Mouse (Mus musculus) kidney, embryonic 15.5 days (tissue): Measurements from ENCODE around the gene Klhl12. TPM values are rescaled to one million over a fixed set of nuclear protein-coding genes. Genes with fewer than 3 reads are reported as not detected.
"Not testable (repeated sequence)": the region's sequence is repeated elsewhere in the genome, so short reads cannot be mapped to it uniquely, and the experiment has no call there.

Experiments used
- ATAC-seq: fragments of 200-750 bp; cut with Nextera tagmentation; replicated peaks from 2 replicates; pipeline ENCODE4 v1.8.0; 2017; ENCODE audit warnings: moderate TSS enrichment; ENCODE audit not compliant: low FRiP score
- H3K27ac ChIP-seq: fragments of 300-500 bp; sonication (generic); 2 replicates; pipeline ENCODE4 v1.5.1; 2015; ENCODE audit warnings: mild to moderate bottlenecking, inconsistent platforms
- H3K27me3 ChIP-seq: fragments of 300-500 bp; sonication (generic); 2 replicates; pipeline ENCODE4 v1.6.1; 2015; ENCODE audit warnings: inconsistent platforms
- H3K36me3 ChIP-seq: fragments of 300-500 bp; sonication (generic); 2 replicates; pipeline ENCODE4 v1.6.1; 2015; ENCODE audit warnings: inconsistent platforms
- H3K4me1 ChIP-seq: fragments of 300-500 bp; sonication (generic); 2 replicates; pipeline ENCODE4 v1.6.1; 2015; ENCODE audit warnings: inconsistent platforms
- H3K4me2 ChIP-seq: fragments of 300-500 bp; sonication (generic); 2 replicates; pipeline ENCODE4 v1.6.1; 2015; ENCODE audit warnings: moderate library complexity, mild to moderate bottlenecking, inconsistent platforms
- H3K4me3 ChIP-seq: fragments of 300-500 bp; sonication (generic); replicated peaks from 2 replicates; pipeline ENCODE4 v1.5.1; 2015; ENCODE audit warnings: mild to moderate bottlenecking, inconsistent platforms
- H3K9ac ChIP-seq: fragments of 300-500 bp; sonication (generic); 2 replicates; pipeline ENCODE4 v1.6.1; 2015; ENCODE audit warnings: mild to moderate bottlenecking, inconsistent platforms
- H3K9me3 ChIP-seq: fragments of 300-500 bp; sonication (generic); replicated peaks from 2 replicates; pipeline ENCODE4 v1.6.1; 2016; ENCODE audit warnings: inconsistent platforms
- WGBS: fragments of 180-500 bp; shearing (Covaris S2); methylation state at CpG from one replicate; pipeline ENCODE4 v1.1.7; 2015; ENCODE audit warnings: mixed read lengths; 5-methylcytosine and 5-hydroxymethylcytosine counted together
- polyA plus RNA-seq: library from polyadenylated mRNA; unstranded; fragments of >200 nt; fragmentation: Nextera tagmentation; extraction: Ambion mirVana; gene quantifications from 2 replicates; pipeline ENCODE4 v1.2.1, GENCODE M21; 2015

Klhl12 gene
- polyA plus RNA-seq, 1 experiment from 2014 or later = 31.3 TPM

DNA sequence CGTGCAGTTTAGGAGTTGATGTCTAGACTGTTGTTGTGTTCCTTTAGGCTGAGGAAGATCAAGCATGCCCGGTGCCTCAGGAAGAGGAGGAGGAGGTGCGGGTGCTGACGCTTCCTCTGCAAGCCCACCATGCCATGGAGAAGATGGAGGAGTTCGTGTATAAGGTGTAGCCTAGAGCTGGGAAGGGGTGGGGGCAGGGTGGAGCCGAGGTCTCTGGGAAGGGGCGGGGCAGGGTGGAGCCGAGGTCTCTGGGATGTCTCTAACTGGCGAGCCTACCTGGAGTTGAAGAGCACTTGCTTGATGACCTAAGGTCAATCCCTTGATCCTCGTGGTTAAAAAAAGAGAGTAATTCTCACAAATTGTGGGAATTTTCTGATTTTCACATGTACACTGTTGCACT is 31.4 kb upstream of the Klhl12 start:
- Histone ChIP-seq H3K9me3 (no peaks in the 10 kb centered on the region), H3K4me2 (no peak overlapping the region), H3K36me3 (peaks cover 64% of the 10 kb centered on the region), H3K27me3 (no peaks in the 10 kb centered on the region), H3K4me3 (no peak overlapping the region), H3K9ac (no peak overlapping the region), H3K27ac (no peak overlapping the region), H3K4me1 (peaks cover 32% of the 10 kb centered on the region)
- ATAC-seq = no peak
- WGBS = 71% methylated on average over 10 of the region's 10 CpGs

DNA sequence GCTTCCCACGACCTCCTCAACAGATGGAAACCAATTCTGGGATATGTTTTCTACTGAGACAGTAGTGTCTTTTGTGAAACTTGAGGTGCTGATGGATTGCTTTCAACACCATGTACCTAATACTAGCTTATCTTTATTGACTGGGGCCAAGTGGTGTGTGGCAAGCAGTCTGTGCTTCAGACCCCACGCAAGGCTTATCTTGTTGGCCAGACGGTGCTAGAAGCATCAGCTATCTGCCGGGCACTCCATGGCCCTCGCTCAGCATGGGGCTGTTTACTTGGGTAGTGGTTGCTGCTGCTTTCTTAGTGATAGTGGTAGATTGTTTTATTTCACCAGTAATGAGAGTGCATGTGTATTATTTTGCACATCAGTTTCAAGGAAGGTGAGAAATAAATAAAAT is 29.0 kb upstream of the Klhl12 start:
- peak; percentile 90 for ATAC-seq
- WGBS = 85% methylated on average over 5 of the region's 5 CpGs
- H3K36me3 ChIP-seq = peaks cover 86% of the 10 kb centered on the region

DNA sequence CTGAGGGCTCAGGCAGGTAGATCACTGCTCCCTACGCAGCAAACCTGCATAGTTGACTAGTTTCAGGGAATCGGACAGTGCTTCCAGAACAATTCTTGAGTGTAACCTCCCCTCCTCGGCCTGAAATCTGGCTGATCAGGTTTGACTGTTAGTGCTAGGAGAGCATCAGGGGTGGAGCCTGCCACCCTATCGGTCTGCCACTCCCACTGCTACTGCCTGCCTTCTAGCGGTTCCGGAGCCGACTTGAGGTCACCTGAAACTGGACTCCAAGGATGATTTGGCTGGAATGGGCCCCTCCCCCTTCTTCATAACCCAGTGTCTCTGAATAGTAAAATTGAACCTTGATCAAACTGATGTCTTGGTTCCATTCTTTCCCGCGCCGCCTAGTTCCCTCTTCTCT is 22.3 kb upstream of the Klhl12 start:
- Histone ChIP-seq H3K4me1 (no peaks in the 10 kb centered on the region), H3K27ac (no peak overlapping the region), H3K27me3 (no peaks in the 10 kb centered on the region), H3K36me3 (peaks cover 61% of the 10 kb centered on the region), H3K4me2 (no peak overlapping the region), H3K9me3 (no peaks in the 10 kb centered on the region), H3K4me3 (no peak overlapping the region), H3K9ac (no peak overlapping the region)
- no peak for ATAC-seq
- WGBS = 78% methylated on average over 10 of the region's 10 CpGs

More for the DNA sequence above, 29.0 kb upstream of the Klhl12 start:
- no peak overlapping the region for H3K27ac ChIP-seq
- H3K4me1 ChIP-seq = peaks cover 8% of the 10 kb centered on the region
- H3K9ac ChIP-seq = no peak overlapping the region
- no peaks in the 10 kb centered on the region for H3K27me3 ChIP-seq
- H3K9me3 ChIP-seq = no peaks in the 10 kb centered on the region
- no peak overlapping the region for H3K4me3 ChIP-seq
- H3K4me2 ChIP-seq = no peak overlapping the region

DNA sequence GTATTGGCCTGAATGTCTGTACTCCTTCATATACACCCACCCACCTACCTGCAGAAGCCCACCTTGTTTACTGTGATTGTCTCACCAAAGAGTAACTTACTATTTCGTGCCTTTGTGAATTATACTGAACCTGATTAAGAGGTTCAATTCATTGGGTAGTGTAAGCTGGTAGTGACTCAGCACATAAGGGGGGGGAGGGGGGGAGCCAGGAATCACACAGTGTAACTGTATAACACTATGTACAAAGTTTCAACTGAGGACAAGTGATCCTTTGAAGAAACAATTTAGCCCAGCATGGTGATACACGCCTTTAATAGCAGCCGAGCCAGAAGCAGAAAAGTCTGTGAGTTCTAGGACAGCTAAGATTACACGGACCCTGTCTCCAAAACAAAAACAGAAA is 21.9 kb upstream of the Klhl12 start:
- Histone ChIP-seq H3K4me2 (no peak overlapping the region), H3K4me1 (no peaks in the 10 kb centered on the region), H3K9ac (no peak overlapping the region), H3K4me3 (no peak overlapping the region), H3K27me3 (no peaks in the 10 kb centered on the region), H3K9me3 (no peaks in the 10 kb centered on the region), H3K27ac (no peak overlapping the region), H3K36me3 (peaks cover 56% of the 10 kb centered on the region)
- ATAC-seq = no peak
- WGBS = 92% methylated on average over 4 of the region's 4 CpGs

DNA sequence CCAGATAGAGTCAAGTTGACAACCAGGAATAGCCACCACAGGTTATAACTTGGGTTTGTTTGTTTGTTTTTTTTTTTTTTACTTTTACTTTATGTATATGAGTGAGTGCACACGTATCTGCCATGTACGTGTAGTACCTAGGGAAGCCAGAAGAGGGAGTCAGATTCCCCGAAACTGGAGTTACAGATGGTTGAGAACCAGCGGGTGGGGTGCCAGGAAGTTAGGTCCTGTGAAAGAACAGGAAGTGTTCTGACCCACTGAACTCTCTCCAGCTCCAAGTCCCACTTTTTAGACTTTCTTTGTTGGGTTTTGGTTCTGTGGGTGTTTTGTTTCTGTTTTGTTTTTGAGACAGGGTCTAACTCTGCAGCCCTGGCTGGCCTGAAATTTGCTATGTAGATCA is 19.9 kb upstream of the Klhl12 start:
- Histone ChIP-seq H3K27ac (no peak overlapping the region), H3K4me1 (no peaks in the 10 kb centered on the region), H3K36me3 (peaks cover 38% of the 10 kb centered on the region), H3K9me3 (no peaks in the 10 kb centered on the region), H3K9ac (no peak overlapping the region), H3K27me3 (no peaks in the 10 kb centered on the region), H3K4me2 (no peak overlapping the region), H3K4me3 (no peak overlapping the region)
- 36% methylated on average over 4 of the region's 4 CpGs for WGBS
- no peak for ATAC-seq

DNA sequence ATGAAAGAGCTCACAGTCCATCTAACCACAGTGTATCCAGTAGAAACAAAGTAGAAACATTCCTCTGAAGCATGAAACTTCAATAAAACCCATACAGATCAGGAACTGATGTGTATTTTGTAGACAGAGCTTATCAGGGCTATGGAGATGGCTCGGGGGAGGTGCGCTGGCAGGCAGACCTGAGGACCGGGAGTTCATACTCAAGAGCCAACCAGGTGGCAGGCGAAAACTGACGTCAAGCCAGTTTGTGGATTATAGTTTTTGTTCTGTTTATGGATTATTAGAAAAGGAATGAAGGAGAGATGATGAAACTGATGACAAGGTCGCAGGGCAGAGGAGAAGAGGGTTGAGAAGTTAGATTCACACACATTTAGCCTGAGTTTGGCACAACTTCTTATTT is 14.9 kb upstream of the Klhl12 start:
- no peak overlapping the region for H3K4me3 ChIP-seq
- H3K27ac ChIP-seq = no peak overlapping the region
- no peaks in the 10 kb centered on the region for H3K36me3 ChIP-seq
- WGBS = 89% methylated on average over 6 of the region's 6 CpGs
- H3K27me3 ChIP-seq = no peaks in the 10 kb centered on the region
- H3K4me1 ChIP-seq = no peaks in the 10 kb centered on the region
- H3K4me2 ChIP-seq = no peak overlapping the region
- no peak overlapping the region for H3K9ac ChIP-seq
- ATAC-seq = no peak
- H3K9me3 ChIP-seq = no peaks in the 10 kb centered on the region

DNA sequence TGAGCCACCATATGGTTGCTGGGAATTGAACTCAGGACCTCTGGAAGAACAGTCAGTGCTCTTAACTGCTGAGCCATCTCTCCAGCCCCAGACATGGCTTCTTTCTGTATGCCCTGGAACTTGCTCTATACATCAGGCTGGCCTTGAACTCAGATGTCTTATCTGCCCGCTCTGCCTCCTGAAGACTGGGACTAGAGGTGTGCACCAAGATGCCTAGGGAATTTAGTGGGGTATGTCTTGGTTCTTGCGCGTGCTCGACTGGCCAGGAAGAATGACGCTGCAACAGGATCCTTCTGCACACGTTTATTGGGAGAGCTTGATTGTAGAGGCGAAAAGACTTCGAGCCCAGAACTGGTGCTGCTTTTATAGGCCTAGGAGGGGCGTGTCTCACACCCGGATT is 13.6 kb upstream of the Klhl12 start:
- not testable (repeated sequence) for H3K4me3 ChIP-seq, H3K9ac ChIP-seq, H3K4me1 ChIP-seq, H3K27me3 ChIP-seq, ATAC-seq, H3K36me3 ChIP-seq, H3K27ac ChIP-seq, H3K9me3 ChIP-seq, H3K4me2 ChIP-seq
- WGBS = 89% methylated on average over 7 of the region's 10 CpGs

DNA sequence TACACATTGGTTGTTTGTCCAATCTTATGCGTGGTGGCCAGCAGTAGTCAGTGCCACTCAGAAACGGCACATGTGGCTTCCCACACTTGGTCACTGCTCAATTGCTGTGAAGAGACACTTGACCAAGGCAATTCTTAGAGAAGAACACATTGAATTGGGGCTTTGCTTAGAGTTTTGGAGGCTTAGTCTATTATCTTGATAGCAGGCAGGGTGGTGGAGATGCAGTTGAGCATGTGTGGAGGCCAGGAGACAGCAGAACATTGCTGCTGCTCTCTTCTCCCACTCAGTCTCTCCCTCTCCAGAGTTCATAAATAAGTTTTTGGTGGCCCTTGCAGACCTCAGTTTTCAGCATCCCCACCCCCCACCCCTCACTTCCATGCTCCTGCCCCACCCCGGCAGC is 12.9 kb upstream of the Klhl12 start:
- Histone ChIP-seq H3K36me3 (no peaks in the 10 kb centered on the region), H3K4me3 (no peak overlapping the region), H3K4me1 (no peaks in the 10 kb centered on the region), H3K27ac (no peak overlapping the region), H3K9me3 (no peaks in the 10 kb centered on the region), H3K27me3 (no peaks in the 10 kb centered on the region), H3K4me2 (no peak overlapping the region), H3K9ac (no peak overlapping the region)
- ATAC-seq = no peak
- WGBS = 93% methylated on average over 3 of the region's 3 CpGs

DNA sequence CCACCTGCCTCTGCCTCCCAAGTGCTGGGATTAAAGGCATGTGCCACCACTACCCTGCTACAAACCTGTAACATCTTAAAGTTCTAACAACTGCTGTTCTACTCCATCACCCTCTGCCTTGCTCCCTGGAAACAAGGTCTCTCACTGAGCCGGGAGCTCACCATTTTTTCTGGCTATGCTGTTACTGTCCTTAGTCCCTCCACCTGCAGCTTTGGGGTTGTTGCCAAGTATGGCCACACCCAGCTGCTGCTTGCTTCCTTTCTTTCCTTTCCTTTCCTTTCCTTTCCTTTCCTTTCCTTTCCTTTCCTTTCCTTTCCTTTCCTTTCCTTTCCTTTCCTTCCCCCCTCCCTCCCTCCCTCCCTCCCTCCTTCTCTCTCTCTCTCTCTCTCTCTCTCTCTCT is 12.0 kb upstream of the Klhl12 start:
- H3K4me1 ChIP-seq, H3K9ac ChIP-seq, H3K4me2 ChIP-seq, H3K4me3 ChIP-seq, H3K27me3 ChIP-seq, H3K9me3 ChIP-seq, ATAC-seq, H3K36me3 ChIP-seq, H3K27ac ChIP-seq: not testable (repeated sequence)
- 73% methylated on average over 1 of the region's 1 CpGs for WGBS

DNA sequence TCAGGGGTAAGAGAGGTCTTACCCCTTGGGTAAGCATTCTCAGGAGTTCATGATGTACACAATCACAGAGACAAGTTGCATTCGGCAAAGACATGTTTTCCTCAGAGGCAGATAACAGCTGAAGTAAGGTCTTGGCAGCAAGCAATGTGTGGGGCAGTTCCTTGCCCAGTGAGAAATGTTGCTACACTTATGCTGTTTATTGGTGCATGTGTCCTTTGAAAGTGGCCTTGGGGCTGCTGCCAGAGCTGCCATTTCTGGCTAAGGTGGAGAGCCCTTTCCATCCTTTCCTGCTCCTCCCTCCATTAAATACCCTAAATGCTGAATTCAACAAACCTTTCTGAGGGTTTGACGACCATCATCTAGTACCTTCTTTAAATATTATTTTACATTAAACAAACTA is 9.9 kb upstream of the Klhl12 start:
- Histone ChIP-seq H3K9me3 (no peaks in the 10 kb centered on the region), H3K4me1 (no peaks in the 10 kb centered on the region), H3K4me2 (no peak overlapping the region), H3K4me3 (no peak overlapping the region), H3K27me3 (no peaks in the 10 kb centered on the region), H3K27ac (no peak overlapping the region), H3K9ac (no peak overlapping the region), H3K36me3 (no peaks in the 10 kb centered on the region)
- no peak for ATAC-seq
- 87% methylated on average over 2 of the region's 2 CpGs for WGBS

DNA sequence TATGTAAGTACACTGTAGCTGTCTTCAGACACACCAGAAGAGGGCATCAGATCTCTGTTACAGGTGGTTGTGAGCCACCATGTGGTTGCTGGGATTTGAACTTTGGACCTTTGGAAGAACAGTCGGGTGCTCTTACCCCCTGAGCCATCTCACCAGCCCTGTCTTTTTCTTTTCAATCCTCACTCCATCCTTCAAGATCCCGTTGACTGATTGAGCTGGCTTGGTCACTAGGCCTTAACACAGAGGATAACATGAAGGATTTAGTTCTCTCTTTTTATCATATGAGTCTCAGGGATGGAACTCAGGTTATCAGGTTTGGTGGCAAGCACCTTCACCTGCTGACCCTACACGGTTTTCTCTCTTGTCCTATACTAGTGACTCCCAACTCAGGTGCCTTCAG is 6.8 kb upstream of the Klhl12 start:
- not testable (repeated sequence) for H3K4me1 ChIP-seq, H3K4me2 ChIP-seq, H3K4me3 ChIP-seq, H3K27ac ChIP-seq, H3K36me3 ChIP-seq, ATAC-seq, H3K9ac ChIP-seq, H3K9me3 ChIP-seq, H3K27me3 ChIP-seq
- WGBS = 79% methylated on average over 3 of the region's 3 CpGs

DNA sequence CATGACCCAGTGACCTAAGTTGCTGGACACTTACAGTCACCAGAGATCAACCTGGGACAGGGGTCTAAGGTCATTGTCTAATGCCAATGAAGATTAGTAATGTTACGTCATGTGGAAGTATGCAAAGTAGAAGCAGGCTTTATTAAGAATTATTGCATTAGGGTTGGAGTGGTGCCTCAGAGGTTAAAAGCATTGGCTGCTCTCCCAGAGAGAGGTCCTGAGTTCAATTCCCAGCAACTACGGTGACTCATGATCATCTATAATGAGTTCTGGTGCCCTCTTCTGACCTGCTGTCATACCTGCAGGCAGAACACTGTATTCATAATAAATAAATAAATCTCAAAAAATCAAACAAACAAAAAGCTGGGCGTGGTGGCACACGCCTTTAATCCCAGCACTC is 5.1 kb upstream of the Klhl12 start:
- Histone ChIP-seq H3K4me3 (no peak overlapping the region), H3K4me1 (0 out of 2 replicates have a peak, but pooled peaks cover 6% of the 10 kb centered on the region), H3K9ac (no peak overlapping the region), H3K27ac (no peak overlapping the region), H3K36me3 (no peaks in the 10 kb centered on the region), H3K4me2 (no peak overlapping the region), H3K9me3 (no peaks in the 10 kb centered on the region), H3K27me3 (peaks cover 4% of the 10 kb centered on the region; the same call in 1 of the 2 replicates)
- WGBS = 77% methylated on average over 4 of the region's 4 CpGs
- ATAC-seq = no peak

DNA sequence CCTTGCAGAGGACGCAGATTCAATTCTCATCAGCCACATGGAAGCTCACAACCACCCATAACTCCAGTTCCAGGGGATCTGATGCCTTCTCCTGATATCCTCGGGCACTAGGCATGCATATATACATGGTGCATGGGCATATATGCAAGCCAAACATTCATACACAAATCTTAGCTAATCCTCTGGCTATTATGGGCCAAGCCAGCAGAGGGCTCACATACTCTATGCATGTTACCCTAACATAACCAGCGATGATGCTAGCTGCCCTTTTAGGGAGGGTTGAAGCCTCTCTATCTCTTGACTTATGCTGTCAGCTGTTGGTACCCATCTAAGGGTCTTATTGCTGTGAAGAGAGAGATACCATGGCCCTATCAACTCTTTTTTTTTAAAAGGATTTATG is 4.3 kb upstream of the Klhl12 start:
- no peaks in the 10 kb centered on the region for H3K9me3 ChIP-seq
- peaks cover 4% of the 10 kb centered on the region; the same call in 1 of the 2 replicates for H3K27me3 ChIP-seq
- no peaks in the 10 kb centered on the region for H3K36me3 ChIP-seq
- peaks cover 8% of the 10 kb centered on the region for H3K4me1 ChIP-seq
- no peak overlapping the region for H3K9ac ChIP-seq
- no peak for ATAC-seq
- no peak overlapping the region for H3K4me3 ChIP-seq
- no peak overlapping the region for H3K4me2 ChIP-seq
- 41% methylated on average over 3 of the region's 3 CpGs for WGBS
- no peak overlapping the region for H3K27ac ChIP-seq
